Mouse (Mus musculus) adrenal gland, postnatal 25 days (tissue): ENCODE measurements around the gene Pcgf6. TPM values are rescaled to one million over a fixed set of nuclear protein-coding genes. Genes with fewer than 3 reads are reported as not detected.
A peak's percentile ranks its signal among the peaks of the same experiment; 100 is the strongest.
"Not testable (repeated sequence)": the region's sequence is repeated elsewhere in the genome, so short reads cannot be mapped to it uniquely, and the experiment has no call there.

Source experiments
- DNase-seq: peaks from one replicate; pipeline ENCODE4 v3.0.0; 2021; ENCODE audit warnings: mixed read lengths
- total RNA-seq: library from RNA; stranded (reverse); gene quantifications from 2 replicates; pipeline ENCODE4 v1.2.3, GENCODE M21; 2021

The Pcgf6 gene
- total RNA-seq, 1 experiment from 2014 or later, result 14.9 TPM

GRCm38 (mm10) chr19:46998168-46998870 lies 52.4 kb downstream of the Pcgf6 start:
- DNase-seq, result no peak

- no peak for DNase-seq
Measured at GRCm38 (mm10) chr19:46996095-46996494, 54.6 kb downstream of the Pcgf6 start.

GRCm38 (mm10) chr19:46992329-46992728 lies 58.4 kb downstream of the Pcgf6 start:
- DNase-seq, result not testable (repeated sequence)

- peak; percentile 80 for DNase-seq
Measured at GRCm38 (mm10) chr19:46991145-46991544, 59.6 kb downstream of the Pcgf6 start.

GRCm38 (mm10) chr19:46990625-46991024 lies 60.1 kb downstream of the Pcgf6 start:
- not testable (repeated sequence) for DNase-seq

- DNase-seq, result no peak
Measured at GRCm38 (mm10) chr19:46990153-46990518, 60.6 kb downstream of the Pcgf6 start.

GRCm38 (mm10) chr19:46989479-46990152 lies 61.1 kb downstream of the Pcgf6 start:
- DNase-seq, result no peak

- DNase-seq, result no peak
Measured at GRCm38 (mm10) chr19:46988231-46989087, 62.2 kb downstream of the Pcgf6 start.

- DNase-seq, result no peak
Measured at GRCm38 (mm10) chr19:46987646-46988045, 63.1 kb downstream of the Pcgf6 start.

GRCm38 (mm10) chr19:46984726-46985622 lies 65.7 kb downstream of the Pcgf6 start:
- no peak for DNase-seq

- no peak for DNase-seq
Measured at GRCm38 (mm10) chr19:46983966-46984380, 66.7 kb downstream of the Pcgf6 start.

Other genes with a start within 250 kb of the Pcgf6 start
- gene Ina, start 36.2 kb downstream of the Pcgf6 start, total RNA-seq, result 5.1 and 5.4 TPM in 2 replicates
- 59.5 and 64.5 TPM in 2 replicates for gene Nt5c2, start 35.8 kb downstream of the Pcgf6 start, total RNA-seq
- 4.4 and 5.3 TPM in 2 replicates for gene Taf5, start 16.8 kb upstream of the Pcgf6 start, total RNA-seq
- 518 and 539 TPM in 2 replicates for gene Usmg5, start 39.7 kb upstream of the Pcgf6 start, total RNA-seq
- 26.0 and 26.8 TPM in 2 replicates for gene Pdcd11, start 39.9 kb upstream of the Pcgf6 start, total RNA-seq
- gene Calhm2, start 87.4 kb upstream of the Pcgf6 start, total RNA-seq, result 5.5 TPM in 2 replicates
- not detected in 2 replicates for gene Calhm1, start 93.3 kb upstream of the Pcgf6 start, total RNA-seq
- not detected in 2 replicates for gene Calhm3, start 106.9 kb upstream of the Pcgf6 start, total RNA-seq
- gene Neurl1a, start 127.9 kb upstream of the Pcgf6 start, total RNA-seq, result 13.0 and 13.9 TPM in 2 replicates